Mouse (Mus musculus) erythroid progenitor cell, adult 5-6 weeks (primary cell): ENCODE results near the gene Zgrf1. TPM values are rescaled to one million over a fixed set of nuclear protein-coding genes. Genes with fewer than 3 reads are reported as not detected.

Experiments
- ATAC-seq: replicated peaks from 2 replicates; pipeline ENCODE4 v1.8.0; 2016; ENCODE audit warnings: moderate number of reproducible peaks, mild to moderate bottlenecking, moderate TSS enrichment, inconsistent platforms; ENCODE audit not compliant: poor library complexity, low FRiP score, severe bottlenecking
- total RNA-seq, 2 experiments: library from RNA; stranded (forward) in 1 of 2; stranded (reverse) in 1 of 2; fragments of 150-400 nt in 1 of 2; fragments of 186-747, 209-891 nt in 1 of 2; gene quantifications; 2 replicates each; pipeline versions ENCODE4 v1.2.3 to v1.2.4; 2015 to 2017; ENCODE audit warnings: low replicate concordance in 2 of 2

Gene Zgrf1
- total RNA-seq, 2 experiments from 2014 or later = 45.4 to 59.1 TPM

- no peak for ATAC-seq
Observed at GRCm38 (mm10) chr3:127553720-127554043, 393 bp downstream of the Zgrf1 start.

GRCm38 (mm10) chr3:127554723-127555122 lies 1.4 kb downstream of the Zgrf1 start:
- ATAC-seq = no peak

GRCm38 (mm10) chr3:127558201-127558600 lies 4.9 kb downstream of the Zgrf1 start:
- no peak for ATAC-seq

- no peak for ATAC-seq
Observed at GRCm38 (mm10) chr3:127562974-127563373, 9.7 kb downstream of the Zgrf1 start.

GRCm38 (mm10) chr3:127565129-127565528 lies 11.8 kb downstream of the Zgrf1 start:
- no peak for ATAC-seq

- no peak for ATAC-seq
Observed at GRCm38 (mm10) chr3:127572557-127572956, 19.3 kb downstream of the Zgrf1 start.

- ATAC-seq = no peak
Observed at GRCm38 (mm10) chr3:127597136-127597535, 43.8 kb downstream of the Zgrf1 start.

GRCm38 (mm10) chr3:127608109-127608508 lies 54.8 kb downstream of the Zgrf1 start:
- ATAC-seq = no peak

- ATAC-seq = peak; percentile 79
Observed at GRCm38 (mm10) chr3:127625296-127625695, 72.0 kb downstream of the Zgrf1 start.

- ATAC-seq = no peak
Observed at GRCm38 (mm10) chr3:127625701-127626399, 72.6 kb downstream of the Zgrf1 start.

- no peak for ATAC-seq
Observed at GRCm38 (mm10) chr3:127626524-127626923, 73.2 kb downstream of the Zgrf1 start.

GRCm38 (mm10) chr3:127627151-127627955 lies 74.1 kb downstream of the Zgrf1 start:
- no peak for ATAC-seq

- no peak for ATAC-seq
Observed at GRCm38 (mm10) chr3:127627956-127628310, 74.6 kb downstream of the Zgrf1 start.

- ATAC-seq = no peak
Observed at GRCm38 (mm10) chr3:127628311-127629184, 75.3 kb downstream of the Zgrf1 start.

GRCm38 (mm10) chr3:127630190-127630589 lies 76.9 kb downstream of the Zgrf1 start:
- no peak for ATAC-seq

GRCm38 (mm10) chr3:127630735-127631372 lies 77.6 kb downstream of the Zgrf1 start:
- ATAC-seq = no peak

GRCm38 (mm10) chr3:127631582-127631981 lies 78.3 kb downstream of the Zgrf1 start:
- ATAC-seq = no peak

- ATAC-seq = no peak
Observed at GRCm38 (mm10) chr3:127632531-127632930, 79.2 kb downstream of the Zgrf1 start.

GRCm38 (mm10) chr3:127633080-127634032 lies 80.1 kb downstream of the Zgrf1 start, which contains the start of gene Neurog2:
Neurog2 (plus strand) TSS chr3:127633135.
- no peak for ATAC-seq
